9 mouse cellular contexts compared by ENCODE assay signal in genomic region chr14:87567034-87567461, GRCm38 (mm10).
DNase-seq lines count a peak whose midpoint lies in the region; ATAC-seq and TF ChIP-seq lines count a peak whose summit lies in the region.
"Had no signal": no experiment of that assay in that cellular context is flagged by ENCODE, and none has a peak within 500 bp of the region (broad histone marks: within the 10 kb centered on the region; RNA-seq: fewer than 3 reads in every experiment).

No protein-coding gene starts in this region.

- H3K4me1 ChIP-seq in kidney, postnatal 0 days (replicated peaks; ENCODE audit: insufficient read depth, low read length), result peaks cover 6% of the 10 kb centered on the region; the same call in 1 of the 2 replicates
- H3K4me1 ChIP-seq in embryonic facial prominence, embryonic 14.5 days (ENCODE audit: control insufficient read depth, insufficient read depth, low read length), result peaks cover 12% of the 10 kb centered on the region; the same call in 1 of the 2 replicates
- H3K4me1 ChIP-seq in midbrain, embryonic 10.5 days, result peaks cover 22% of the 10 kb centered on the region

- peak; percentile 67 for TF ChIP-seq CTCF in kidney, postnatal 0 days (IDR thresholded peaks at IDR 0.05; ENCODE audit: low read depth)

- H3K27me3 ChIP-seq in kidney, postnatal 0 days (ENCODE audit: insufficient read depth, low read length), result no peaks in the 10 kb centered on the region
- no peaks in the 10 kb centered on the region for H3K27me3 ChIP-seq in embryonic facial prominence, embryonic 14.5 days (replicated peaks; ENCODE audit: control insufficient read depth, insufficient read depth, low read length)
- H3K27me3 ChIP-seq in midbrain, embryonic 10.5 days (ENCODE audit: low read depth, poor library complexity, severe bottlenecking), result peaks cover 19% of the 10 kb centered on the region
- H3K27me3 ChIP-seq: embryonic facial prominence, embryonic 12.5 days had no signal

- H3K9me3 ChIP-seq in kidney, postnatal 0 days (replicated peaks; ENCODE audit: low read length), result no peaks in the 10 kb centered on the region
- H3K9me3 ChIP-seq in embryonic facial prominence, embryonic 14.5 days (ENCODE audit: control insufficient read depth, low read length), result no peaks in the 10 kb centered on the region
- no peaks in the 10 kb centered on the region for H3K9me3 ChIP-seq in midbrain, embryonic 10.5 days (replicated peaks)
- H3K9me3 ChIP-seq: embryonic facial prominence, embryonic 12.5 days had no signal

- WGBS in kidney, postnatal 0 days, result 33% methylated on average over 3 of the region's 3 CpGs
- WGBS in embryonic facial prominence, embryonic 14.5 days, result 30% methylated on average over 3 of the region's 3 CpGs
- WGBS in midbrain, embryonic 10.5 days, result 28% methylated on average over 3 of the region's 3 CpGs

- H3K4me3 ChIP-seq in kidney, postnatal 0 days (replicated peaks; ENCODE audit: low read depth, low read length), result no peak overlapping the region
- H3K4me3 ChIP-seq in embryonic facial prominence, embryonic 14.5 days (ENCODE audit: low read depth, low read length), result no peak overlapping the region
- H3K4me3 ChIP-seq in midbrain, embryonic 10.5 days, result no peak overlapping the region

- DNase-seq in kidney, postnatal 0 days (ENCODE audit: low spot score), result peak; percentile 38
- no peak for DNase-seq in kidney, postnatal 25 days
- peak; percentile 80 for DNase-seq in MEL-GATA-1-ER (ENCODE audit: extremely low read depth, low read depth)
- DNase-seq in embryonic facial prominence, embryonic 14.5 days (ENCODE audit: low spot score), result peak; percentile 34
- DNase-seq in midbrain, embryonic 10.5 days (ENCODE audit: low spot score), result peak; percentile 41
- DNase-seq in gastrocnemius, postnatal 25 days, result no peak
- DNase-seq in urinary bladder, adult 2 months (ENCODE audit: low spot score), result no peak
- no peak for DNase-seq in urinary bladder, postnatal 4 days (ENCODE audit: low spot score in 2 of 2)

- H3K27ac ChIP-seq in kidney, postnatal 0 days, result no peak overlapping the region
- H3K27ac ChIP-seq in embryonic facial prominence, embryonic 14.5 days (replicated peaks; ENCODE audit: low read depth, low read length), result no peak overlapping the region
- no peak overlapping the region for H3K27ac ChIP-seq in midbrain, embryonic 10.5 days (replicated peaks)
- H3K27ac ChIP-seq: embryonic facial prominence, embryonic 12.5 days had no signal

- no peak overlapping the region for H3K9ac ChIP-seq in kidney, postnatal 0 days (ENCODE audit: low read depth, low read length)
- H3K9ac ChIP-seq in embryonic facial prominence, embryonic 14.5 days (ENCODE audit: low read depth, low read length), result no peak overlapping the region
- H3K9ac ChIP-seq: embryonic facial prominence, embryonic 12.5 days had no signal

- ATAC-seq in kidney, postnatal 0 days (replicated peaks; ENCODE audit: low FRiP score, low read depth), result no peak
- no peak for ATAC-seq in embryonic facial prominence, embryonic 14.5 days (ENCODE audit: low read depth)

- H3K36me3 ChIP-seq in kidney, postnatal 0 days (ENCODE audit: insufficient read depth, low read length), result no peaks in the 10 kb centered on the region
- no peaks in the 10 kb centered on the region for H3K36me3 ChIP-seq in embryonic facial prominence, embryonic 14.5 days (ENCODE audit: control insufficient read depth, insufficient read depth, low read length)
- H3K36me3 ChIP-seq in midbrain, embryonic 10.5 days, result no peaks in the 10 kb centered on the region
- H3K36me3 ChIP-seq: embryonic facial prominence, embryonic 12.5 days had no signal

- no peak overlapping the region for H3K4me2 ChIP-seq in kidney, postnatal 0 days (ENCODE audit: low read length)
- H3K4me2 ChIP-seq in embryonic facial prominence, embryonic 14.5 days (ENCODE audit: low read depth, low read length), result peak overlapping the region; percentile 63; the same call in 1 of the 2 replicates

Comparison
In these comparisons a context has a peak if more than half of its experiments do, and no peak if none do; other contexts are left out.
1. DNase-seq: peak in kidney, postnatal 0 days (single experiment), MEL-GATA-1-ER (single experiment), embryonic facial prominence, embryonic 14.5 days (single experiment) and midbrain, embryonic 10.5 days (single experiment); none in kidney, postnatal 25 days (0 of 2), gastrocnemius, postnatal 25 days (single experiment), urinary bladder, adult 2 months (single experiment) and urinary bladder, postnatal 4 days (0 of 2).